Mouse (Mus musculus): ENCODE measurements around the gene Rpl18. TPM values are rescaled to one million over a fixed set of nuclear protein-coding genes. Genes with fewer than 3 reads are reported as not detected.

Rpl18 gene
- polyA plus RNA-seq, 1 experiment from 2014 or later, result 1,132 TPM

- Histone ChIP-seq H3K36me3 (no peaks in the 10 kb centered on the region), H3K4me1 (peaks cover 25% of the 10 kb centered on the region), H3K4me3 (replicated peaks) (no peak overlapping the region), H3K9ac (no peak overlapping the region), H3K4me2 (no peak overlapping the region), H3K27ac (no peak overlapping the region), H3K27me3 (no peaks in the 10 kb centered on the region), H3K9me3 (replicated peaks) (no peaks in the 10 kb centered on the region; the same call in 1 of the 2 replicates)
- WGBS, result 63% methylated on average over 6 of the region's 6 CpGs
- ATAC-seq (replicated peaks; ENCODE audit: low FRiP score), result no peak
Measured at GRCm38 (mm10) chr7:45746518-45746917, 31.3 kb downstream of the Rpl18 start.

- Histone ChIP-seq H3K27ac (no peak overlapping the region), H3K27me3 (no peaks in the 10 kb centered on the region), H3K4me3 (replicated peaks) (no peak overlapping the region), H3K4me1 (peaks cover 16% of the 10 kb centered on the region), H3K9ac (no peak overlapping the region), H3K9me3 (replicated peaks) (no peaks in the 10 kb centered on the region; the same call in 1 of the 2 replicates), H3K36me3 (no peaks in the 10 kb centered on the region), H3K4me2 (no peak overlapping the region)
- 91% methylated on average over 5 of the region's 5 CpGs for WGBS
- no peak for ATAC-seq (replicated peaks; ENCODE audit: low FRiP score)
Measured at GRCm38 (mm10) chr7:45747450-45747849, 32.2 kb downstream of the Rpl18 start.

GRCm38 (mm10) chr7:45748110-45748509, 32.9 kb downstream of the Rpl18 start:
- Histone ChIP-seq H3K27me3 (no peaks in the 10 kb centered on the region), H3K4me1 (peaks cover 19% of the 10 kb centered on the region), H3K9me3 (replicated peaks) (no peaks in the 10 kb centered on the region; the same call in 1 of the 2 replicates), H3K4me2 (no peak overlapping the region), H3K9ac (no peak overlapping the region), H3K36me3 (no peaks in the 10 kb centered on the region), H3K4me3 (replicated peaks) (no peak overlapping the region), H3K27ac (no peak overlapping the region)
- no peak for ATAC-seq (replicated peaks; ENCODE audit: low FRiP score)
- 56% methylated on average over 7 of the region's 7 CpGs for WGBS

GRCm38 (mm10) chr7:45749401-45749800, 34.1 kb downstream of the Rpl18 start:
- no peak overlapping the region for H3K9ac ChIP-seq
- WGBS, result 32% methylated on average over 10 of the region's 10 CpGs
- peak; percentile 27; the same call in 1 of the 2 replicates for ATAC-seq (replicated peaks; ENCODE audit: low FRiP score)
- H3K36me3 ChIP-seq, result no peaks in the 10 kb centered on the region
- no peaks in the 10 kb centered on the region; the same call in 1 of the 2 replicates for H3K9me3 ChIP-seq (replicated peaks)
- peak overlapping the region; percentile 27; the same call in 1 of the 2 replicates for H3K4me2 ChIP-seq
- peak overlapping the region; percentile 3; the same call in 1 of the 2 replicates for H3K27ac ChIP-seq
- H3K27me3 ChIP-seq, result no peaks in the 10 kb centered on the region
- no peak overlapping the region for H3K4me3 ChIP-seq (replicated peaks)
- H3K4me1 ChIP-seq, result peaks cover 19% of the 10 kb centered on the region

- peaks cover 19% of the 10 kb centered on the region for H3K4me1 ChIP-seq
- H3K36me3 ChIP-seq, result no peaks in the 10 kb centered on the region
- H3K9ac ChIP-seq, result no peak overlapping the region
- no peaks in the 10 kb centered on the region for H3K27me3 ChIP-seq
- WGBS, result 60% methylated on average over 9 of the region's 9 CpGs
- ATAC-seq (replicated peaks; ENCODE audit: low FRiP score), result no peak
- H3K27ac ChIP-seq, result no peak overlapping the region
- H3K4me3 ChIP-seq (replicated peaks), result no peak overlapping the region
- H3K4me2 ChIP-seq, result no peak overlapping the region
- H3K9me3 ChIP-seq (replicated peaks), result no peaks in the 10 kb centered on the region; the same call in 1 of the 2 replicates
Measured at GRCm38 (mm10) chr7:45750162-45750561, 34.9 kb downstream of the Rpl18 start.

GRCm38 (mm10) chr7:45755703-45756102, 40.4 kb downstream of the Rpl18 start:
- 56% methylated on average over 6 of the region's 6 CpGs for WGBS

GRCm38 (mm10) chr7:45759400-45759799, 44.1 kb downstream of the Rpl18 start:
- H3K4me2 ChIP-seq, result peak overlapping the region; percentile 63
- WGBS, result 4% methylated on average over 27 of the region's 27 CpGs
- no peaks in the 10 kb centered on the region for H3K9me3 ChIP-seq (replicated peaks)
- peaks cover 10% of the 10 kb centered on the region for H3K4me1 ChIP-seq
- peak overlapping the region; percentile 56; the same call in 1 of the 2 replicates for H3K27ac ChIP-seq
- no peaks in the 10 kb centered on the region for H3K36me3 ChIP-seq
- peak; percentile 85 for ATAC-seq (replicated peaks; ENCODE audit: low FRiP score)
- peak overlapping the region; percentile 18; the same call in 1 of the 2 replicates for H3K9ac ChIP-seq
- peaks cover 31% of the 10 kb centered on the region for H3K27me3 ChIP-seq
- peak overlapping the region; percentile 30 for H3K4me3 ChIP-seq (replicated peaks)

More at GRCm38 (mm10) chr7:45755703-45756102, 40.4 kb downstream of the Rpl18 start:
- peaks cover 13% of the 10 kb centered on the region for H3K4me1 ChIP-seq
- H3K27me3 ChIP-seq, result peaks cover 31% of the 10 kb centered on the region
- no peak for ATAC-seq (replicated peaks; ENCODE audit: low FRiP score)
- H3K36me3 ChIP-seq, result no peaks in the 10 kb centered on the region
- no peak overlapping the region for H3K9ac ChIP-seq
- H3K4me2 ChIP-seq, result no peak overlapping the region
- H3K27ac ChIP-seq, result no peak overlapping the region
- no peak overlapping the region for H3K4me3 ChIP-seq (replicated peaks)
- H3K9me3 ChIP-seq (replicated peaks), result no peaks in the 10 kb centered on the region

- Histone ChIP-seq H3K27me3 (peaks cover 31% of the 10 kb centered on the region), H3K4me2 (no peak overlapping the region), H3K4me1 (peaks cover 10% of the 10 kb centered on the region), H3K36me3 (no peaks in the 10 kb centered on the region), H3K4me3 (replicated peaks) (no peak overlapping the region), H3K27ac (no peak overlapping the region), H3K9me3 (replicated peaks) (no peaks in the 10 kb centered on the region), H3K9ac (0 out of 2 replicates have a peak overlapping the region, but pooled peaks have one; percentile 18)
- 65% methylated on average over 5 of the region's 5 CpGs for WGBS
- ATAC-seq (replicated peaks; ENCODE audit: low FRiP score), result no peak
Measured at GRCm38 (mm10) chr7:45760151-45760550, 44.9 kb downstream of the Rpl18 start.

GRCm38 (mm10) chr7:45765995-45766394, 50.7 kb downstream of the Rpl18 start:
- no peaks in the 10 kb centered on the region for H3K9me3 ChIP-seq (replicated peaks)
- ATAC-seq (replicated peaks; ENCODE audit: low FRiP score), result no peak
- H3K36me3 ChIP-seq, result no peaks in the 10 kb centered on the region
- H3K9ac ChIP-seq, result no peak overlapping the region
- peaks cover 13% of the 10 kb centered on the region for H3K4me1 ChIP-seq
- H3K27ac ChIP-seq, result no peak overlapping the region
- 56% methylated on average over 8 of the region's 8 CpGs for WGBS
- no peaks in the 10 kb centered on the region for H3K27me3 ChIP-seq
- no peak overlapping the region for H3K4me3 ChIP-seq (replicated peaks)
- H3K4me2 ChIP-seq, result no peak overlapping the region

- H3K4me2 ChIP-seq, result 0 out of 2 replicates have a peak overlapping the region, but pooled peaks have one; percentile 3
- no peaks in the 10 kb centered on the region for H3K36me3 ChIP-seq
- no peak; the same call in 1 of the 2 replicates for ATAC-seq (replicated peaks; ENCODE audit: low FRiP score)
- H3K4me1 ChIP-seq, result peaks cover 16% of the 10 kb centered on the region
- WGBS, result 46% methylated on average over 8 of the region's 8 CpGs
- no peak overlapping the region for H3K9ac ChIP-seq
- H3K27ac ChIP-seq, result no peak overlapping the region
- H3K27me3 ChIP-seq, result no peaks in the 10 kb centered on the region
- no peaks in the 10 kb centered on the region for H3K9me3 ChIP-seq (replicated peaks)
- no peak overlapping the region for H3K4me3 ChIP-seq (replicated peaks)
Measured at GRCm38 (mm10) chr7:45766764-45767163, 51.5 kb downstream of the Rpl18 start.

- Histone ChIP-seq H3K4me3 (replicated peaks) (no peak overlapping the region), H3K4me2 (no peak overlapping the region), H3K27me3 (no peaks in the 10 kb centered on the region), H3K36me3 (no peaks in the 10 kb centered on the region), H3K4me1 (peaks cover 16% of the 10 kb centered on the region), H3K27ac (no peak overlapping the region), H3K9me3 (replicated peaks) (no peaks in the 10 kb centered on the region), H3K9ac (no peak overlapping the region)
- WGBS, result 95% methylated on average over 6 of the region's 6 CpGs
- ATAC-seq (replicated peaks; ENCODE audit: low FRiP score), result no peak
Measured at GRCm38 (mm10) chr7:45767500-45767899, 52.2 kb downstream of the Rpl18 start.

All from kidney, embryonic 15.5 days (tissue).